Mouse (Mus musculus) MEL (cell line): Measurements from ENCODE around the gene Cct3. TPM values are rescaled to one million over a fixed set of nuclear protein-coding genes. Genes with fewer than 3 reads are reported as not detected.

Experiments
- DNase-seq: peaks from one replicate; pipeline ENCODE4 v3.0.0; 2011; ENCODE audit warnings: low read depth, low spot score
- H3K27ac ChIP-seq: 2 replicates; pipeline ENCODE4 v1.5.1; 2012; ENCODE audit warnings: low read depth, mild to moderate bottlenecking, control low read depth, low read length, moderate library complexity; ENCODE audit not compliant: control insufficient read depth
- H3K27me3 ChIP-seq, 2 experiments: fragments of 150-350 bp in 1 of 2; sonication (generic) in 1 of 2; 2 replicates each; pipeline ENCODE4 v1.6.1; 2012; ENCODE audit warnings: low read length in 2 of 2, mild to moderate bottlenecking in 2 of 2, improper control_type of control experiment in 1 of 2, moderate library complexity in 1 of 2; ENCODE audit not compliant: insufficient read depth in 2 of 2, control insufficient read depth in 1 of 2
- H3K36me3 ChIP-seq, 2 experiments: 2 replicates each; pipeline ENCODE4 v1.6.1; 2012 to 2014; ENCODE audit warnings: low read length in 2 of 2, improper control_type of control experiment in 1 of 2, inconsistent platforms in 1 of 2, mild to moderate bottlenecking in 1 of 2; ENCODE audit not compliant: insufficient read depth in 2 of 2, control insufficient read depth in 1 of 2
- H3K4me1 ChIP-seq, 2 experiments: fragments of 150-350 bp in 1 of 2; sonication (generic) in 1 of 2; 2 replicates each; pipeline ENCODE4 v1.6.1; 2012; ENCODE audit warnings: low read length in 2 of 2, improper control_type of control experiment in 1 of 2, mild to moderate bottlenecking in 1 of 2; ENCODE audit not compliant: insufficient read depth in 2 of 2, control insufficient read depth in 1 of 2
- H3K4me3 ChIP-seq, 2 experiments: fragments of 150-350 bp in 1 of 2; sonication (generic) in 1 of 2; 2 replicates each; pipeline ENCODE4 v1.5.1; 2012; ENCODE audit warnings: low read depth in 2 of 2, low read length in 2 of 2, mild to moderate bottlenecking in 2 of 2, moderate library complexity in 2 of 2, control low read depth in 1 of 2, improper control_type of control experiment in 1 of 2; ENCODE audit not compliant: control insufficient read depth in 1 of 2, insufficient read depth in 1 of 2
- H3K79me2 ChIP-seq: 2 replicates; pipeline ENCODE4 v1.6.1; 2012; ENCODE audit warnings: mild to moderate bottlenecking, low read length, moderate library complexity; ENCODE audit not compliant: control insufficient read depth, poor library complexity, insufficient read depth
- H3K9ac ChIP-seq: 2 replicates; pipeline ENCODE4 v1.6.1; 2012; ENCODE audit warnings: low read depth, mild to moderate bottlenecking, control low read depth, low read length, moderate library complexity; ENCODE audit not compliant: control insufficient read depth, poor library complexity, severe bottlenecking
- H3K9me3 ChIP-seq: fragments of 150-350 bp; sonication (generic); replicated peaks from 2 replicates; pipeline ENCODE4 v1.6.1; 2012; ENCODE audit warnings: mild to moderate bottlenecking, low read length, improper control_type of control experiment, moderate library complexity; ENCODE audit not compliant: insufficient read depth
- BHLHE40 ChIP-seq: IDR thresholded peaks from 2 replicates; pipeline ENCODE4 v1.6.1; 2012; ENCODE audit warnings: low read depth, mild to moderate bottlenecking, inconsistent platforms, low read length, improper control_type of control experiment, borderline replicate concordance
- E2F4 ChIP-seq: IDR thresholded peaks from 2 replicates; pipeline ENCODE4 v1.6.1; 2011; ENCODE audit warnings: low read depth, low read length, improper control_type of control experiment, borderline replicate concordance
- ETS1 ChIP-seq: IDR thresholded peaks from 2 replicates; pipeline ENCODE4 v1.6.1; 2012; ENCODE audit warnings: low read depth, mild to moderate bottlenecking, inconsistent platforms, low read length, improper control_type of control experiment, moderate library complexity
- GATA1 ChIP-seq: IDR thresholded peaks from 2 replicates; pipeline ENCODE4 v1.6.1; 2011; ENCODE audit warnings: low read depth, low read length, improper control_type of control experiment
- MAX ChIP-seq: IDR thresholded peaks from 2 replicates; pipeline ENCODE4 v1.6.1; 2011; ENCODE audit warnings: low read length, improper control_type of control experiment
- MXI1 ChIP-seq: IDR thresholded peaks from 2 replicates; pipeline ENCODE4 v1.6.1; 2011; ENCODE audit warnings: mild to moderate bottlenecking, low read depth, low read length, improper control_type of control experiment
- MYB ChIP-seq: IDR thresholded peaks from 2 replicates; pipeline ENCODE4 v1.6.1; 2011; ENCODE audit warnings: mild to moderate bottlenecking, low read depth, low read length, improper control_type of control experiment
- MYC ChIP-seq: IDR thresholded peaks from 2 replicates; pipeline ENCODE4 v1.6.1; 2011; ENCODE audit warnings: low read depth, mild to moderate bottlenecking, low read length, improper control_type of control experiment, moderate library complexity
- NRF1 ChIP-seq: IDR thresholded peaks from 2 replicates; pipeline ENCODE4 v1.6.1; 2014; ENCODE audit warnings: low read depth, mild to moderate bottlenecking, inconsistent platforms, low read length, improper control_type of control experiment, moderate library complexity; ENCODE audit not compliant: poor library complexity, insufficient read depth, severe bottlenecking
- POLR2AphosphoS2 ChIP-seq: IDR thresholded peaks from 2 replicates; pipeline ENCODE4 v1.6.1; 2011; ENCODE audit warnings: low read length, improper control_type of control experiment
- POLR2AphosphoS5 ChIP-seq: IDR thresholded peaks from 2 replicates; pipeline ENCODE4 v1.6.1; 2012; ENCODE audit warnings: low read depth, borderline replicate concordance, mild to moderate bottlenecking, inconsistent platforms, low read length, moderate library complexity, mixed read lengths
- RCOR1 ChIP-seq: IDR thresholded peaks from 2 replicates; pipeline ENCODE4 v1.6.1; 2012; ENCODE audit warnings: low read depth, mild to moderate bottlenecking, inconsistent platforms, low read length, improper control_type of control experiment
- TAL1 ChIP-seq: IDR thresholded peaks from 2 replicates; pipeline ENCODE4 v1.6.1; 2012; ENCODE audit warnings: mild to moderate bottlenecking, inconsistent platforms, low read length, moderate library complexity, mixed read lengths
- TBP ChIP-seq: IDR thresholded peaks from 2 replicates; pipeline ENCODE4 v1.8.0; 2011; ENCODE audit warnings: low read depth, low read length, improper control_type of control experiment
- TCF12 ChIP-seq: IDR thresholded peaks from 2 replicates; pipeline ENCODE4 v1.6.1; 2014; ENCODE audit warnings: low read depth, mild to moderate bottlenecking, inconsistent platforms, low read length, improper control_type of control experiment, moderate library complexity
- USF2 ChIP-seq, 2 experiments: IDR thresholded peaks; 2 replicates each; pipeline ENCODE4 v1.6.1; 2011 to 2012; ENCODE audit warnings: improper control_type of control experiment in 2 of 2, low read length in 2 of 2, borderline replicate concordance in 1 of 2, inconsistent platforms in 1 of 2, low read depth in 1 of 2, mild to moderate bottlenecking in 1 of 2; ENCODE audit not compliant: insufficient read depth in 1 of 2
- ZC3H11A ChIP-seq: IDR thresholded peaks from 2 replicates; pipeline ENCODE4 v1.6.1; 2012; ENCODE audit warnings: low read depth, mild to moderate bottlenecking, inconsistent platforms, low read length, improper control_type of control experiment
- ZKSCAN1 ChIP-seq: IDR thresholded peaks from 2 replicates; pipeline ENCODE4 v1.6.1; 2012; ENCODE audit warnings: low read depth, mild to moderate bottlenecking, inconsistent platforms, low read length, improper control_type of control experiment, moderate library complexity
- ZMIZ1 ChIP-seq: IDR thresholded peaks from 2 replicates; pipeline ENCODE4 v1.6.1; 2012; ENCODE audit warnings: low read depth, mild to moderate bottlenecking, inconsistent platforms, low read length, improper control_type of control experiment, moderate library complexity
- ZNF384 ChIP-seq: IDR thresholded peaks from 2 replicates; pipeline ENCODE4 v1.6.1; 2012; ENCODE audit warnings: low read depth, mild to moderate bottlenecking, inconsistent platforms, low read length, improper control_type of control experiment
- polyA plus RNA-seq, 2 experiments: library from polyadenylated mRNA; stranded (reverse) in 1 of 2; unstranded in 1 of 2; fragments of >175 nt in 1 of 2; fragments of >200 nt in 1 of 2; gene quantifications; 2 replicates each; pipeline versions ENCODE4 v1.2.1 to v1.2.4; 2012; ENCODE audit warnings: low replicate concordance in 2 of 2, low read depth in 1 of 2; ENCODE audit not compliant: insufficient read length in 2 of 2, insufficient read depth in 1 of 2, missing spikeins in 1 of 2
- total RNA-seq: library from RNA; depleted of rRNA; stranded (reverse); fragments of 300-350 nt; gene quantifications from 2 replicates; pipeline ENCODE4 v1.2.3, GENCODE M21; 2012

The Cct3 gene
- total and polyA plus RNA-seq, 3 experiments: 777 to 1,549 (median 1,271) TPM

- Histone ChIP-seq H3K27ac (no peak overlapping the region), H3K9me3 (no peaks in the 10 kb centered on the region), H3K4me3 (no peak overlapping the region)
These were observed 44.2 kb upstream of the Cct3 start for GRCm38 (mm10) chr3:88252739-88253138.

GRCm38 (mm10) chr3:88254268-88254926, 42.5 kb upstream of the Cct3 start, which contains the start of gene Rhbg:
Gene Rhbg (minus strand): TSS chr3:88254709.
- H3K9me3 ChIP-seq: no peaks in the 10 kb centered on the region
- peaks cover 48 to 51% of the 10 kb centered on the region in 2 experiments for H3K27me3 ChIP-seq
- no peak within 1 kb of the TSS for H3K9ac ChIP-seq
- TF ChIP-seq NRF1: no peak
- TF ChIP-seq ZC3H11A: no peak
- no peak for TF ChIP-seq ZMIZ1
- no peak for TF ChIP-seq TBP
- no peak for TF ChIP-seq MXI1
- TF ChIP-seq TCF12: no peak
- TF ChIP-seq ZNF384: no peak
- TF ChIP-seq RCOR1: no peak
- TF ChIP-seq MAX: no peak
- TF ChIP-seq ZKSCAN1: no peak
- TF ChIP-seq POLR2AphosphoS5: no peak
- no peak for TF ChIP-seq MYB
- TF ChIP-seq MYC: no peak
- TF ChIP-seq E2F4: no peak
- no peak for TF ChIP-seq GATA1
- TF ChIP-seq POLR2AphosphoS2: no peak
- H3K4me1 ChIP-seq: no peaks in the 10 kb centered on the region
- no peak within 1 kb of the TSS for H3K27ac ChIP-seq
- no peak for DNase-seq
- H3K36me3 ChIP-seq: no peaks in the 10 kb centered on the region
- no peak within 1 kb of the TSS for H3K4me3 ChIP-seq
- no peaks in the 10 kb centered on the region for H3K79me2 ChIP-seq

More at GRCm38 (mm10) chr3:88252739-88253138, 44.2 kb upstream of the Cct3 start:
- DNase-seq: no peak
- Histone ChIP-seq H3K9ac (no peak overlapping the region), H3K27me3 (peaks cover 48 to 49% of the 10 kb centered on the region in 2 experiments), H3K79me2 (no peaks in the 10 kb centered on the region), H3K4me1 (no peaks in the 10 kb centered on the region), H3K36me3 (no peaks in the 10 kb centered on the region)
- TF ChIP-seq USF2 (IDR thresholded peaks at IDR 0.05; ENCODE audit: borderline replicate concordance in 1 of 2, insufficient read depth in 1 of 2, low read depth in 1 of 2, low read length in 2 of 2) (no peak), MYC (no peak), ZKSCAN1 (no peak), GATA1 (no peak), MAX (no peak), TAL1 (no peak), ETS1 (no peak), ZC3H11A (no peak), BHLHE40 (no peak), ZMIZ1 (no peak), POLR2AphosphoS5 (no peak), RCOR1 (no peak)
